Mouse (Mus musculus) testis, adult 10 weeks (tissue): ENCODE measurements around the gene Fnbp4. TPM values are rescaled to one million over a fixed set of nuclear protein-coding genes. Genes with fewer than 3 reads are reported as not detected.

Source experiments
- polyA plus RNA-seq: library from polyadenylated mRNA; stranded (reverse); fragments of 350-450 nt; fragmentation: Illumina TruSeq; extraction: RNeasy Lipid Tissue Mini Kit (QIAGEN cat#74804); gene quantifications from one replicate; pipeline ENCODE4 v1.2.3, GENCODE M21; 2014; ENCODE audit warnings: low read depth, low replicate concordance

Fnbp4 gene
- polyA plus RNA-seq, result 78.3 TPM

DNA sequence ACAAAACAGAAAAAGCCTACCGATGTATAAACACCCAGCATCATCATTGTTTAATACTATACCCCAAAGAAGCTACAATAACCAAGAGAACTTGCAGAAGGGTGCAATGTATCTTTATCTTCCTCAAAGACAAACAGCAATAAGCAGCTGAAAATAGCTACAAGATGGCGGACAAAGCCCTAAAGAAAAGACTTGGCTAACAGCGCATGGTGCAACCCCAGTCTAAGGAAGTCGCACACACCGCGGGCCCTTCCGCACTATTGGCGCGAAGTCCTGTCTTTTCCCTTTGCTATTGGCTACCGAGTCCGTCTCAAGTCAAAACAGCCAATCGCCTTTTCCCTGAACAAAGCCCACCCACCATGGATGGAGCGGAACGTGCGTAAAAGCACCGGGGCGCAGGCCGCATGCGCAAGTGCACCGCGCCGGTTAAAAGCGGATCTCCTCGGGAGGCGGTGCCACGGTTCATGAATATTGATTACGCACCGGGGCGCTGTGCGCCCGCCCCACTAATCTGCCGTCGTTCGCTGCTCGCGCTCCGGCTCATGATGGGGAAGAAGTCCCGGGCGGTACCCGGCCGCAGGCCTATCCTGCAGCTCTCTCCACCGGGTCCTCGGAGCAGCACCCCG is at the start of gene Fnbp4:
Fnbp4 (plus strand) TSS at position 318 of the 626 bp plus-strand sequence.

DNA sequence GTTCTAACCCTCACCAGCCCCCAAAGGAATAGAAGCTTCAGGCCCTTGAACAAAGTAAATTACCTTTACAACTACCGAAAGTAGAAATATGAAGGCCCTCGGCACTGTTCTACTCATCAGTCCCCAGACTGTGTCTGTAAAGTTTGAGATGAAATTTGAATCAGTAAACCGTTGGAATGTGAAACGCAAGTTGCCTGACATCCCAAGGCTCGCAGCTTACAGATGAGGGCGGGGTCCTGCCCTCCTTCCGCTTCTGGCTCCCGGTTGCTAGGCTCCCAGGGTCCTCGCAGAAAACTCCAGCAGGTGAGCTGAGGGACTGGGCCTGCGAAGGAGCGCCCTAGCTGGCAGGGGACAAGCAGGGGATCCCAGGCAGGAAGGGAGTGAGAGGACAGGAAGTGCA is 37.3 kb downstream of the Fnbp4 start, which contains the start of gene Agbl2:
Agbl2 (plus strand) TSS at position 270 of the 400 bp plus-strand sequence.

Other genes starting within 250 kb of the Fnbp4 start
- 17.2 TPM for gene Ptprj, start 164.7 kb upstream of the Fnbp4 start, polyA plus RNA-seq
- 80.7 TPM for gene Nup160, start 68.2 kb upstream of the Fnbp4 start, polyA plus RNA-seq
- gene Agbl2, start 37.4 kb downstream of the Fnbp4 start, polyA plus RNA-seq, result 87.1 TPM
- 1,405 TPM for gene Mtch2, start 101.8 kb downstream of the Fnbp4 start, polyA plus RNA-seq
- not detected for gene C1qtnf4, start 140.5 kb downstream of the Fnbp4 start, polyA plus RNA-seq
- 24.8 TPM for gene Kbtbd4, start 159.4 kb downstream of the Fnbp4 start, polyA plus RNA-seq
- gene Ndufs3, start 159.5 kb downstream of the Fnbp4 start, polyA plus RNA-seq, result 133 TPM
- 40.5 TPM for gene Celf1, start 195.0 kb downstream of the Fnbp4 start, polyA plus RNA-seq